Mouse (Mus musculus) erythroblast, embryonic 14.5 days (primary cell): ENCODE measurements around the gene Tmbim6. TPM values are rescaled to one million over a fixed set of nuclear protein-coding genes. Genes with fewer than 3 reads are reported as not detected.

Experiments used
- H3K27me3 ChIP-seq: 2 replicates; pipeline ENCODE4 v1.6.1; 2012; ENCODE audit warnings: inconsistent platforms; ENCODE audit not compliant: control insufficient read depth
- H3K36me3 ChIP-seq: 2 replicates; pipeline ENCODE4 v1.6.1; 2012; ENCODE audit warnings: mild to moderate bottlenecking, inconsistent platforms; ENCODE audit not compliant: control insufficient read depth
- H3K4me1 ChIP-seq: 2 replicates; pipeline ENCODE4 v1.6.1; 2012; ENCODE audit warnings: inconsistent platforms; ENCODE audit not compliant: control insufficient read depth
- H3K4me3 ChIP-seq: replicated peaks from 2 replicates; pipeline ENCODE3; 2012; ENCODE audit warnings: moderate library complexity, mild to moderate bottlenecking, inconsistent platforms
- H3K9me3 ChIP-seq: 2 replicates; pipeline ENCODE4 v1.6.1; 2012; ENCODE audit warnings: low read length, inconsistent platforms, mixed read lengths; ENCODE audit not compliant: control insufficient read depth
- GATA1 ChIP-seq: IDR thresholded peaks from 2 replicates; pipeline ENCODE4 v1.6.1; 2012; ENCODE audit warnings: low read length, inconsistent platforms, mixed read lengths
- TAL1 ChIP-seq: IDR thresholded peaks from 3 replicates; pipeline ENCODE4 v1.6.1; 2012; ENCODE audit warnings: low read length, inconsistent platforms, mixed read lengths
- polyA plus RNA-seq: library from polyadenylated mRNA; stranded (reverse); fragments of >175 nt; gene quantifications from 2 replicates; pipeline ENCODE4 v1.2.3, GENCODE M21; 2012

The Tmbim6 gene
- polyA plus RNA-seq, 1 experiment: 19.1 TPM

DNA sequence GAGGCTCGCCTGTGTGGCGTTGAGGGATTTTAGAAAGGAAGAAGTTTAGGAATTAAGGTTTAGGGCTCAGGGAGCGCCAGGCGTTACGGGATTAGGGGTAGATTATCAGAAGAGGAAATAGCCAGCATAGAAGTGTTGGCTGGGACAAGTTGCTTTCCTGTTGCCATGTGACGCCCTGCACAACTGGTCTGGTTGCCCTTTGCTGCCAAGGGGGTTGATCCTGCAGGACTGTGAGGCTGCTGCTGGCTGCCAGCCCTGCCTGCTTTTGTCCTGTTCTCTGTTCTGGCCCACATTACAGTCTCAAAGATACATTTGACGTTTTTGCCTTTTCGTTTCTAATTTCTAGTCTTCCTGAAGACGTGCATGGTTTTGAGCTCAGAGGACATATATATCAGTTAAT lies 12.5 kb downstream of the Tmbim6 start:
- TF ChIP-seq GATA1: no peak
- TF ChIP-seq TAL1: no peak
- peaks cover 98% of the 10 kb centered on the region for H3K36me3 ChIP-seq

GRCm38 (mm10) chr15:99406986-99407570 lies 14.4 kb downstream of the Tmbim6 start:
- Histone ChIP-seq H3K9me3 (no peaks in the 10 kb centered on the region), H3K36me3 (peaks cover 91% of the 10 kb centered on the region), H3K4me3 (no peak overlapping the region), H3K27me3 (no peaks in the 10 kb centered on the region), H3K4me1 (peaks cover 4% of the 10 kb centered on the region; the same call in 1 of the 2 replicates)
- TF ChIP-seq GATA1 (no peak), TAL1 (no peak)

More for the DNA sequence above, 12.5 kb downstream of the Tmbim6 start:
- Histone ChIP-seq H3K4me1 (peaks cover 4% of the 10 kb centered on the region; the same call in 1 of the 2 replicates), H3K9me3 (no peaks in the 10 kb centered on the region), H3K4me3 (no peak overlapping the region), H3K27me3 (no peaks in the 10 kb centered on the region)

DNA sequence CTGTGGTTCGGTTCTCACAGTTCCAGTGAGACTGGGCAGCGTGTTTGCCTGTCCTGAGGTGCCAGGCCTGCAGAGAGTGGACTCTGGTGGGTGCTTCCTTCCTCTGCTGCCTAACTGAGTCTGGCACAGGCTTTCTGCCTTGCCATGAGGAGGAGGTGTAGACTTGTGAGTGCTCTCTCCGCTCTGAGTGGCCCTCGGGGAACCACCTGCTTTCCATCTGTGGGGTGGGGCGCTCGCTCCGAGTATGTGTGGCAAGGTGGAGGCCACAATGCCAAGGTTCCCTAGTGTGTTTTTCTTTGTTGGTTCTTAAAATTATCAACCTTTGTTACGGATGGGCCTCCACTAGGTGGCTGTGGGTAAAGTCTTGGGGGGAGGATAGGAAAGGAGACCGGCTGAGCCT lies 16.2 kb downstream of the Tmbim6 start:
- TF ChIP-seq TAL1 (no peak), GATA1 (no peak)
- Histone ChIP-seq H3K36me3 (peaks cover 73% of the 10 kb centered on the region), H3K4me1 (peaks cover 2% of the 10 kb centered on the region; the same call in 1 of the 2 replicates)

DNA sequence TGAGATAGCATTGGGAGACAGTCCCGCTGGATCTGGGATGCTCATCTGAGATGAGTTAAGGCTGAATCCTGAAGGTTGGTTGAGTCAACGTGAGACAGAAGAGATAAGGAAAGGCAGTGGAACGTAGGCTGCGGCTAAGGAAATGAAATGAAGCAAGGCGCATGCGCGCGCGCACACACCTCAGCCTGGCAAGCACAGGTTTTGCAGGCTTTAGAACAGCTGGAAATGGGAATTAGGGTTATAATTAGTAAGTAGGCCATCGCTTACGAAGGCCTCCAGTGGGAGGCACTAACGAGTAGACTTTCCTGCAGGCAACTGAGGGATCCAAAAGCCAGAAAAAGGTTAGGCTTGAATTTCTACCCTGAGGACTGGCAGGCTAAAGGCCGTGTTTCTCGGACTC lies 19.1 kb downstream of the Tmbim6 start:
- peaks cover 9% of the 10 kb centered on the region for H3K4me1 ChIP-seq
- H3K4me3 ChIP-seq: no peak overlapping the region
- H3K27me3 ChIP-seq: no peaks in the 10 kb centered on the region
- no peaks in the 10 kb centered on the region for H3K9me3 ChIP-seq
- TF ChIP-seq GATA1 (no peak), TAL1 (no peak)
- peaks cover 44% of the 10 kb centered on the region for H3K36me3 ChIP-seq

More for the DNA sequence above, 16.2 kb downstream of the Tmbim6 start:
- Histone ChIP-seq H3K9me3 (no peaks in the 10 kb centered on the region), H3K4me3 (no peak overlapping the region), H3K27me3 (no peaks in the 10 kb centered on the region)

DNA sequence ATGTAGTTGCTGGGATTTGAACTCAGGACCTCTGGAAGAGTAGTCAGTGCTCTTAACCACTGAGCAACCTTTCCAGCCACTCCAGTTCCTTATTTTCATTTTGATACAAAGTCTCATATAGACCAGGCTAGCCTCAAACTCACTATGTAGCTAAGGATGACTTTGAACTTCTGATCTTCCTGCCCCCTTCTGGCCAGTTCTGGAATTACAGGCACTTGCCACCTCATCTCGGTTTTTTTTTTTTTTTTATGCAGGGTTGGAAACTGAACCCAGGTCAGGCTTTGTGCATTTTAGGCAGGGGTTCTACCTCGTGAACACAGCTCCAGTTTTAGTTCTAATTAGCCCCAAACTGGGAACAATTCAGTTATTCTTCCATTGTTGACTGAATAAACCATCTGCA lies 23.1 kb downstream of the Tmbim6 start:
- TF ChIP-seq TAL1: no peak
- no peak for TF ChIP-seq GATA1

GRCm38 (mm10) chr15:99416348-99416882 lies 23.7 kb downstream of the Tmbim6 start:
- no peak for TF ChIP-seq TAL1
- no peak for TF ChIP-seq GATA1
- Histone ChIP-seq H3K27me3 (no peaks in the 10 kb centered on the region; the same call in 1 of the 2 replicates), H3K4me1 (peaks cover 21% of the 10 kb centered on the region), H3K36me3 (peaks cover under 1% of the 10 kb centered on the region; the same call in 1 of the 2 replicates), H3K4me3 (no peak overlapping the region), H3K9me3 (no peaks in the 10 kb centered on the region)

More for the DNA sequence above, 23.1 kb downstream of the Tmbim6 start:
- no peak overlapping the region for H3K4me3 ChIP-seq
- H3K4me1 ChIP-seq: peaks cover 16% of the 10 kb centered on the region
- H3K27me3 ChIP-seq: no peaks in the 10 kb centered on the region; the same call in 1 of the 2 replicates
- H3K36me3 ChIP-seq: peaks cover 5% of the 10 kb centered on the region
- no peaks in the 10 kb centered on the region for H3K9me3 ChIP-seq

DNA sequence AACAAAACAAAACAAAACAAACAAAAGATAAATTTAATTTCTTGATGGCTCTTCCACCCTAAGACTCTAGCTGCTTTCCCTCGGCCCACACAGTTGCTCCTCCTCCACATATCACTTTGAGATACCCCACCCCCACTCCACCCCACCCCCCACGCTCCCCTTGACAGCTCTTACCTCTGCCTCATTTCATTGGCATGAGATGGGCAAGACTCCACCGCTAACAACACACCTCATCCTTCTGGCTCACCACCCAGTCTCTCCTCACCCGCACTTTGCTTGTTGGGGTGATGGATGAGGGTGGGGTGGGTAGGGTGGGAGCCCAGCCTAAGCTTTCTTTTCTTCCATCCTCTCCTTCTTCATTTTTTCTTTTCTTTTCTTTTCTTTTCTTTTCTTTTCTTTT lies 24.3 kb downstream of the Tmbim6 start:
- H3K4me3 ChIP-seq: no peak overlapping the region
- no peak for TF ChIP-seq GATA1
- TF ChIP-seq TAL1: no peak
- peaks cover 19% of the 10 kb centered on the region for H3K4me1 ChIP-seq
- no peaks in the 10 kb centered on the region; the same call in 1 of the 2 replicates for H3K27me3 ChIP-seq
- H3K9me3 ChIP-seq: no peaks in the 10 kb centered on the region
- no peaks in the 10 kb centered on the region for H3K36me3 ChIP-seq

GRCm38 (mm10) chr15:99417692-99418271 lies 25.1 kb downstream of the Tmbim6 start:
- Histone ChIP-seq H3K36me3 (no peaks in the 10 kb centered on the region), H3K27me3 (no peaks in the 10 kb centered on the region; the same call in 1 of the 2 replicates), H3K9me3 (no peaks in the 10 kb centered on the region), H3K4me1 (peaks cover 19% of the 10 kb centered on the region), H3K4me3 (no peak overlapping the region)
- TF ChIP-seq GATA1 (no peak), TAL1 (no peak)

DNA sequence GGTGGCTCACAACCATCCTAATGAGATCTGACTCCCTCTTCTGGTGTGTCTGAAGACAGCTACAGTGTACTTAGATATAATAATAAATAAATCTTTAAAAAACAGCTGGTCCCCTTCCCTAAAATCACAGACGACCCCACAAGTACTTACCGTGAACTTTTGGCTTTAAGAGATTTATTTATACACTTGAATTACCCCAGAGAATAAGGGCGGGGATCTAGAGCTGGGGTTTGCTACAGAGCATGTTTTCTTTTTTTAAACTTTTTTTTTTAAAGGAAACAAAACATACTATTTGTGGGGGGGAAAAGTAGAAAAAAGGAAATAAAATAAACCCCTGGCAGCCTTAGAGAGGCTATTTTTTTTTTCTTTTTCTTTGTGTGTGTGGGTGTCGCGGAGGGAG lies 27.4 kb downstream of the Tmbim6 start:
- no peaks in the 10 kb centered on the region; the same call in 1 of the 2 replicates for H3K36me3 ChIP-seq
- no peak overlapping the region for H3K4me3 ChIP-seq
- TF ChIP-seq TAL1 (no peak), GATA1 (no peak)
- H3K4me1 ChIP-seq: peaks cover 19% of the 10 kb centered on the region
- no peaks in the 10 kb centered on the region for H3K9me3 ChIP-seq
- H3K27me3 ChIP-seq: no peaks in the 10 kb centered on the region; the same call in 1 of the 2 replicates
